Mouse (Mus musculus): ENCODE data around the gene Pced1a. TPM values are rescaled to one million over a fixed set of nuclear protein-coding genes. Genes with fewer than 3 reads are reported as not detected.
"Not testable (repeated sequence)": the region's sequence is repeated elsewhere in the genome, so short reads cannot be mapped to it uniquely, and the experiment has no call there.

Pced1a gene
- polyA plus RNA-seq, 1 experiment = 10.4 TPM

DNA sequence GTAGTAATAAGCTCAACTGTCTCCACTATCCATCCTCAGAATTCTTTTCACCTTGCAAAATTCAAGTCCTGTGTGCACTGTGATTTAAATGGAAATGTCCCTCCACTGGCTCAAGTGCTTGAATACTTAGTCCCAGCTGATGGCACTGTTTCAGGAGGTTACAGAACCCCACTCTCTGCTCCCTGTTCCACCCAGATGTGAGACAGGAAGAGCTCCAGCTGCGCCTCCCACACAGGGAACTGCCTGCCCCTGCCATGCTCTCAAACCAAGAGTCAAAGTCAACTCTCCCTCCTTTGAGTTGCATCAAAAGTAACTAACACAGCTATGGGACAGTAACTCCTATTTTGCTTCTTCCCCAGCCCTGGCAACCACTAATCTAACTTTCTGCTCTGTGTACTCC is 38.3 kb downstream of the Pced1a start:
- Histone ChIP-seq H3K4me3 (ENCODE audit: insufficient read depth, low read depth, low read length) (no peak overlapping the region), H3K27ac (replicated peaks; ENCODE audit: low read depth, low read length) (no peak overlapping the region), H3K4me1 (ENCODE audit: control insufficient read depth, insufficient read depth, insufficient read length, low read length) (no peaks in the 10 kb centered on the region)

DNA sequence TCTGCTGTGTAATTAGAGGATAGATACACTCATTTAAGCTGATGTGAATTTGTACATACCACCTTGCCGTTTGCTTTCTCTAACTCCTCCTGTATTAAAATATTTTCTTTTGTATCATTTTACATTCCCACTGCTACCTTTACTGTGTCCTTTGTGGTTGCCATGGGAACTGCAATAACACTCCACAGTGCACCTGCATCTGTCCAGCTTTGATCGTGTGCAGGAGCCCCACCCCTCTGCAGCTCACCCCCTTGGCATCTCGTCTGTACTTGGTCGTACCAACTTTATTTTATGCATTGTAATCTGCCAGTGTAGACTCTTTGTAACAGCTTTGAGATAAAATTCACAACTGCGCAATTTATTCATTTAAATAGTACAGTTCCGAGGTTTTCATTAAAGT is 40.6 kb downstream of the Pced1a start:
- Histone ChIP-seq H3K27ac (replicated peaks; ENCODE audit: low read depth, low read length) (no peak overlapping the region), H3K4me3 (ENCODE audit: insufficient read depth, low read depth, low read length) (no peak overlapping the region), H3K4me1 (ENCODE audit: control insufficient read depth, insufficient read depth, insufficient read length, low read length) (no peaks in the 10 kb centered on the region)

- Histone ChIP-seq H3K4me1 (ENCODE audit: control insufficient read depth, insufficient read depth, insufficient read length, low read length) (no peaks in the 10 kb centered on the region), H3K4me3 (ENCODE audit: insufficient read depth, low read depth, low read length) (no peak overlapping the region), H3K27ac (replicated peaks; ENCODE audit: low read depth, low read length) (no peak overlapping the region)
Measured at GRCm38 (mm10) chr2:130383205-130383604, 41.3 kb downstream of the Pced1a start.

- no peaks in the 10 kb centered on the region for H3K4me1 ChIP-seq (ENCODE audit: control insufficient read depth, insufficient read depth, insufficient read length, low read length)
- no peak overlapping the region for H3K27ac ChIP-seq (replicated peaks; ENCODE audit: low read depth, low read length)
- no peak overlapping the region for H3K4me3 ChIP-seq (ENCODE audit: insufficient read depth, low read depth, low read length)
Measured at GRCm38 (mm10) chr2:130374951-130375350, 49.5 kb downstream of the Pced1a start.

DNA sequence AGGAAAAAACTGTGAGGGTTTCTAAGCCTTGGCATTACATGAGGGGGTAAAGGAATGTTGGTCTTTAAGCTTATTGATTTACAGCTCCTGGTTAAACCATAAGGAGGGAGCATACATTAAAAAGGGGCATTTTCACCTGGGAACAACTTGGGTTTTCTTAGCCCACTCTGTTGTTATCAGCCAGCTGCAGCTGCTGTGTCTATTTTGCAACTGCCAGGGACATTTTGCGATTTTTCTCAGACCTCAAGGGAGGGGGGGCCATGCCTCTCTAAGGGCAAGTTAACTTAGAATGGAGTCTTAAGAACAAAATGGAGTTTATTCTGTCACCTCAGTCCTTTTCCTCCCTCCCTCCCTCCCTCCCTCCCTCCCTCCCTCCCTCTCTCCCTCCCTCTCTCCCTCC is 51.5 kb downstream of the Pced1a start:
- H3K4me1 ChIP-seq (ENCODE audit: control insufficient read depth, insufficient read depth, insufficient read length, low read length); H3K4me3 ChIP-seq (ENCODE audit: insufficient read depth, low read depth, low read length): not testable (repeated sequence)

GRCm38 (mm10) chr2:130367386-130367785 is 57.1 kb downstream of the Pced1a start:
- Histone ChIP-seq H3K4me1 (ENCODE audit: control insufficient read depth, insufficient read depth, insufficient read length, low read length) (no peaks in the 10 kb centered on the region), H3K27ac (replicated peaks; ENCODE audit: low read depth, low read length) (no peak overlapping the region), H3K4me3 (ENCODE audit: insufficient read depth, low read depth, low read length) (no peak overlapping the region)

More for the DNA sequence above, 51.5 kb downstream of the Pced1a start:
- not testable (repeated sequence) for H3K27ac ChIP-seq (replicated peaks; ENCODE audit: low read depth, low read length)

Other genes starting within 250 kb of the Pced1a start
- 86.8 and 89.5 TPM in 2 replicates for gene Snrpb, start 245.3 kb downstream of the Pced1a start, polyA plus RNA-seq (2012; ENCODE audit: insufficient read depth, insufficient read length, missing spikeins)
- not detected in 2 replicates for gene Tmc2, start 229.5 kb downstream of the Pced1a start, polyA plus RNA-seq (2012; ENCODE audit: insufficient read depth, insufficient read length, missing spikeins)
- gene Nop56, start 150.3 kb downstream of the Pced1a start, polyA plus RNA-seq (2012; ENCODE audit: insufficient read depth, insufficient read length, missing spikeins) = 19.8 and 20.3 TPM in 2 replicates
- 2,344 and 2,540 TPM in 2 replicates for gene Idh3b, start 140.2 kb downstream of the Pced1a start, polyA plus RNA-seq (2012; ENCODE audit: insufficient read depth, insufficient read length, missing spikeins)
- gene Ebf4, start 129.5 kb downstream of the Pced1a start, polyA plus RNA-seq (2012; ENCODE audit: insufficient read depth, insufficient read length, missing spikeins) = 0.46 TPM in 1 of 2 replicates, not detected in the other
- gene Cpxm1, start 27.1 kb downstream of the Pced1a start, polyA plus RNA-seq (2012; ENCODE audit: insufficient read depth, insufficient read length, missing spikeins) = 8.2 and 9.9 TPM in 2 replicates
- not detected in 2 replicates for gene Gm28372, start 19.5 kb downstream of the Pced1a start, polyA plus RNA-seq (2012; ENCODE audit: insufficient read depth, insufficient read length, missing spikeins)
- not detected in 2 replicates for gene 1700020A23Rik, start 19.4 kb downstream of the Pced1a start, polyA plus RNA-seq (2012; ENCODE audit: insufficient read depth, insufficient read length, missing spikeins)
- gene Tmem239, start 18.2 kb downstream of the Pced1a start, polyA plus RNA-seq (2012; ENCODE audit: insufficient read depth, insufficient read length, missing spikeins) = not detected in 2 replicates
- 28.7 and 31.8 TPM in 2 replicates for gene Vps16, start 362 bp downstream of the Pced1a start, polyA plus RNA-seq (2012; ENCODE audit: insufficient read depth, insufficient read length, missing spikeins)
- gene Ptpra, start 25.6 kb upstream of the Pced1a start, polyA plus RNA-seq (2012; ENCODE audit: insufficient read depth, insufficient read length, missing spikeins) = 38.6 and 52.5 TPM in 2 replicates
- gene Mrps26, start 139.0 kb upstream of the Pced1a start, polyA plus RNA-seq (2012; ENCODE audit: insufficient read depth, insufficient read length, missing spikeins) = 40.2 and 51.0 TPM in 2 replicates
- gene Oxt, start 151.5 kb upstream of the Pced1a start, polyA plus RNA-seq (2012; ENCODE audit: insufficient read depth, insufficient read length, missing spikeins) = not detected in 2 replicates
- gene Avp, start 157.9 kb upstream of the Pced1a start, polyA plus RNA-seq (2012; ENCODE audit: insufficient read depth, insufficient read length, missing spikeins) = not detected in 2 replicates
- gene Fastkd5, start 205.3 kb upstream of the Pced1a start, polyA plus RNA-seq (2012; ENCODE audit: insufficient read depth, insufficient read length, missing spikeins) = 6.1 and 7.4 TPM in 2 replicates
- 3.3 and 3.6 TPM in 2 replicates for gene Ubox5, start 205.3 kb upstream of the Pced1a start, polyA plus RNA-seq (2012; ENCODE audit: insufficient read depth, insufficient read length, missing spikeins)
- gene Lzts3, start 218.1 kb upstream of the Pced1a start, polyA plus RNA-seq (2012; ENCODE audit: insufficient read depth, insufficient read length, missing spikeins) = 0.63 and 1.3 TPM in 2 replicates
- gene Ddrgk1, start 240.0 kb upstream of the Pced1a start, polyA plus RNA-seq (2012; ENCODE audit: insufficient read depth, insufficient read length, missing spikeins) = 128 and 137 TPM in 2 replicates
- gene Itpa, start 242.9 kb upstream of the Pced1a start, polyA plus RNA-seq (2012; ENCODE audit: insufficient read depth, insufficient read length, missing spikeins) = 46.8 and 54.3 TPM in 2 replicates

All from brown adipose tissue, adult 24 weeks (tissue).